Mouse (Mus musculus): ENCODE measurements around the gene Cxcl12. TPM values are rescaled to one million over a fixed set of nuclear protein-coding genes. Genes with fewer than 3 reads are reported as not detected.

Cxcl12 gene
- polyA plus RNA-seq, 1 experiment = 5.4 TPM

DNA sequence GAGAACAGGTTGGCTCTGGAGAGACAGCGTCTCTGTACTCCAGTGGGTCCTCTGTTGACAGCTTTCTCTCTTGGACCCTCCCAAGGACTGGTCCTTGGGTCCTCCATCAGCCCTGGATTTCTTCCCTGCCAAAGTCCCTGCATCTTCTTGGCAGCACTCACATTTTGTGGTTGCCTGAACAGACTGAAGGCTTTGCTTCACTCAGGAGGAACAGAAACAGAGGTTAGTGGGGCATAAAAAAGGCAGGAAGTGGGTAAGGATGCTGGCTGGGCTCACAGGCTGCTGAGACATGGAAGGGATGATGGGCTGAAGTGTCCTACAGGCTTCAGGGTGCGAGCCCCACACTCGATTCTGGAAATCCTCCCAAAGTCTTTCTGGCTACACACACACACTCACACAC is 35.8 kb downstream of the Cxcl12 start:
- no peak for TF ChIP-seq EP300 (IDR thresholded peaks at IDR 0.05; ENCODE audit: insufficient read depth, low read depth, low read length)
- no peak for TF ChIP-seq POLR2A (IDR thresholded peaks at IDR 0.05; ENCODE audit: insufficient read depth, low read length)
- TF ChIP-seq CTCF (IDR thresholded peaks at IDR 0.05; ENCODE audit: low read depth, low read length) = no peak
- H3K27me3 ChIP-seq (ENCODE audit: control insufficient read depth, insufficient read depth, low read length, poor library complexity, severe bottlenecking) = no peaks in the 10 kb centered on the region
- H3K9me3 ChIP-seq (replicated peaks; ENCODE audit: control insufficient read depth, insufficient read depth, low read length, poor library complexity, severe bottlenecking) = no peaks in the 10 kb centered on the region
- no peak overlapping the region for H3K27ac ChIP-seq (ENCODE audit: insufficient read depth, low read length)
- no peaks in the 10 kb centered on the region for H3K4me1 ChIP-seq (ENCODE audit: control insufficient read depth, insufficient read depth, low read length)
- no peaks in the 10 kb centered on the region for H3K36me3 ChIP-seq (ENCODE audit: control insufficient read depth, insufficient read depth, low read length, poor library complexity, severe bottlenecking)
- no peak overlapping the region for H3K4me3 ChIP-seq (ENCODE audit: low read depth, low read length)
- no peak overlapping the region for H3K9ac ChIP-seq (ENCODE audit: low read depth, poor library complexity, severe bottlenecking)

- Histone ChIP-seq H3K9ac (ENCODE audit: low read depth, poor library complexity, severe bottlenecking) (no peak overlapping the region), H3K4me3 (ENCODE audit: low read depth, low read length) (no peak overlapping the region), H3K4me1 (ENCODE audit: control insufficient read depth, insufficient read depth, low read length) (no peaks in the 10 kb centered on the region), H3K36me3 (ENCODE audit: control insufficient read depth, insufficient read depth, low read length, poor library complexity, severe bottlenecking) (no peaks in the 10 kb centered on the region), H3K9me3 (replicated peaks; ENCODE audit: control insufficient read depth, insufficient read depth, low read length, poor library complexity, severe bottlenecking) (no peaks in the 10 kb centered on the region), H3K27me3 (ENCODE audit: control insufficient read depth, insufficient read depth, low read length, poor library complexity, severe bottlenecking) (no peaks in the 10 kb centered on the region), H3K27ac (ENCODE audit: insufficient read depth, low read length) (no peak overlapping the region)
- no peak for TF ChIP-seq EP300 (IDR thresholded peaks at IDR 0.05; ENCODE audit: insufficient read depth, low read depth, low read length)
- TF ChIP-seq POLR2A (IDR thresholded peaks at IDR 0.05; ENCODE audit: insufficient read depth, low read length) = no peak
- TF ChIP-seq CTCF (IDR thresholded peaks at IDR 0.05; ENCODE audit: low read depth, low read length) = no peak
Observed at GRCm38 (mm10) chr6:117206834-117207233, 38.5 kb downstream of the Cxcl12 start.

DNA sequence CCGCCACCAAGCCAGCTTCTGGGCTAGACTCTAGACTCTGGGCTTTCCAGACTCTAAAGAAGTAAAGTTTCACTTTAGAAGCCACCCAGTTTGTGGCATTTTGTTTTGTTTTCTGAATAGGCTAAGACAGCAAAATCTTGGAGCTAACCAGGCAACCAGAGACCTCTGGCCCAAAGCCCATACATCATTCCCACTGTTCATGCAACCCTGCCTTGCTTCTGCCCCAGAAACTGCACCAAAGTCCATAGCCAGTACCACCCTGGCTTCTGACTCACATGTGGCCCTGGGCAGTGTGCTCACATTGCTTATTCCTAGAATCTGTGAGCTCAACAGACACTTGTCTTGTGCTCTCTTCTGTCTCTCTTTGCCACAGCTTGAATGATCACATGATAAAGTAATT is 39.0 kb downstream of the Cxcl12 start:
- Histone ChIP-seq H3K4me1 (ENCODE audit: control insufficient read depth, insufficient read depth, low read length) (no peaks in the 10 kb centered on the region), H3K36me3 (ENCODE audit: control insufficient read depth, insufficient read depth, low read length, poor library complexity, severe bottlenecking) (no peaks in the 10 kb centered on the region), H3K27me3 (ENCODE audit: control insufficient read depth, insufficient read depth, low read length, poor library complexity, severe bottlenecking) (no peaks in the 10 kb centered on the region), H3K4me3 (ENCODE audit: low read depth, low read length) (no peak overlapping the region), H3K9me3 (replicated peaks; ENCODE audit: control insufficient read depth, insufficient read depth, low read length, poor library complexity, severe bottlenecking) (no peaks in the 10 kb centered on the region), H3K9ac (ENCODE audit: low read depth, poor library complexity, severe bottlenecking) (no peak overlapping the region), H3K27ac (ENCODE audit: insufficient read depth, low read length) (no peak overlapping the region)
- TF ChIP-seq CTCF (IDR thresholded peaks at IDR 0.05; ENCODE audit: low read depth, low read length) (no peak), POLR2A (IDR thresholded peaks at IDR 0.05; ENCODE audit: insufficient read depth, low read length) (no peak), EP300 (IDR thresholded peaks at IDR 0.05; ENCODE audit: insufficient read depth, low read depth, low read length) (no peak)

- Histone ChIP-seq H3K27ac (ENCODE audit: insufficient read depth, low read length) (no peak overlapping the region), H3K9me3 (replicated peaks; ENCODE audit: control insufficient read depth, insufficient read depth, low read length, poor library complexity, severe bottlenecking) (no peaks in the 10 kb centered on the region)
- TF ChIP-seq EP300 (IDR thresholded peaks at IDR 0.05; ENCODE audit: insufficient read depth, low read depth, low read length) (no peak), POLR2A (IDR thresholded peaks at IDR 0.05; ENCODE audit: insufficient read depth, low read length) (no peak), CTCF (IDR thresholded peaks at IDR 0.05; ENCODE audit: low read depth, low read length) (no peak)
Observed at GRCm38 (mm10) chr6:117210086-117210485, 41.8 kb downstream of the Cxcl12 start.

DNA sequence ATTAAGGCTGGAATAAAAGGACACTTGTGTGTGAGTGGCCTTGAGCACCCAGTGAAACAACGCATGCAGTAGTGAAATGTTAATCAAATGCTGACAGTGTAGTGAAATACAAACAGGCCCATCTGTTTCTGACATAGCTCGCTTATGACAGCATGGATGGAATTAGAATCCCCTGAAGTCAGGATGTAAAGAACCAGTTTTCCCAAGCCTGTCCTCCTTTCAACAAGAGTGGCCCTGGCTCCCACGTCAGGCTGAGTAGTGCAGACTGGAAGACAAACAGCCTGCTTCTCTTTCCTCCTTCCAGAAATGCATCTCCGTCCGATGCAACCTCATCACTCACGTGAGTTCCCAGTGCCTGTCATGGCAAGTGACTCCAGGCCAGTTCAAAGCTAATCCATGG is 42.2 kb downstream of the Cxcl12 start:
- H3K4me1 ChIP-seq (ENCODE audit: control insufficient read depth, insufficient read depth, low read length) = no peaks in the 10 kb centered on the region
- no peaks in the 10 kb centered on the region for H3K9me3 ChIP-seq (replicated peaks; ENCODE audit: control insufficient read depth, insufficient read depth, low read length, poor library complexity, severe bottlenecking)
- H3K27ac ChIP-seq (ENCODE audit: insufficient read depth, low read length) = no peak overlapping the region
- TF ChIP-seq CTCF (IDR thresholded peaks at IDR 0.05; ENCODE audit: low read depth, low read length) = no peak
- TF ChIP-seq POLR2A (IDR thresholded peaks at IDR 0.05; ENCODE audit: insufficient read depth, low read length) = no peak
- no peak for TF ChIP-seq EP300 (IDR thresholded peaks at IDR 0.05; ENCODE audit: insufficient read depth, low read depth, low read length)
- no peak overlapping the region for H3K9ac ChIP-seq (ENCODE audit: low read depth, poor library complexity, severe bottlenecking)
- H3K36me3 ChIP-seq (ENCODE audit: control insufficient read depth, insufficient read depth, low read length, poor library complexity, severe bottlenecking) = no peaks in the 10 kb centered on the region
- no peak overlapping the region for H3K4me3 ChIP-seq (ENCODE audit: low read depth, low read length)
- H3K27me3 ChIP-seq (ENCODE audit: control insufficient read depth, insufficient read depth, low read length, poor library complexity, severe bottlenecking) = no peaks in the 10 kb centered on the region

More at GRCm38 (mm10) chr6:117210086-117210485, 41.8 kb downstream of the Cxcl12 start:
- Histone ChIP-seq H3K9ac (ENCODE audit: low read depth, poor library complexity, severe bottlenecking) (no peak overlapping the region), H3K4me1 (ENCODE audit: control insufficient read depth, insufficient read depth, low read length) (no peaks in the 10 kb centered on the region), H3K4me3 (ENCODE audit: low read depth, low read length) (no peak overlapping the region), H3K36me3 (ENCODE audit: control insufficient read depth, insufficient read depth, low read length, poor library complexity, severe bottlenecking) (no peaks in the 10 kb centered on the region), H3K27me3 (ENCODE audit: control insufficient read depth, insufficient read depth, low read length, poor library complexity, severe bottlenecking) (no peaks in the 10 kb centered on the region)

- no peaks in the 10 kb centered on the region for H3K9me3 ChIP-seq (replicated peaks; ENCODE audit: control insufficient read depth, insufficient read depth, low read length, poor library complexity, severe bottlenecking)
- no peak overlapping the region for H3K4me3 ChIP-seq (ENCODE audit: low read depth, low read length)
- H3K9ac ChIP-seq (ENCODE audit: low read depth, poor library complexity, severe bottlenecking) = no peak overlapping the region
- H3K27ac ChIP-seq (ENCODE audit: insufficient read depth, low read length) = no peak overlapping the region
- no peaks in the 10 kb centered on the region for H3K36me3 ChIP-seq (ENCODE audit: control insufficient read depth, insufficient read depth, low read length, poor library complexity, severe bottlenecking)
- no peaks in the 10 kb centered on the region for H3K27me3 ChIP-seq (ENCODE audit: control insufficient read depth, insufficient read depth, low read length, poor library complexity, severe bottlenecking)
- no peaks in the 10 kb centered on the region for H3K4me1 ChIP-seq (ENCODE audit: control insufficient read depth, insufficient read depth, low read length)
- TF ChIP-seq CTCF (IDR thresholded peaks at IDR 0.05; ENCODE audit: low read depth, low read length) (no peak), POLR2A (IDR thresholded peaks at IDR 0.05; ENCODE audit: insufficient read depth, low read length) (no peak), EP300 (IDR thresholded peaks at IDR 0.05; ENCODE audit: insufficient read depth, low read depth, low read length) (no peak)
Observed at GRCm38 (mm10) chr6:117214506-117214905, 46.2 kb downstream of the Cxcl12 start.

Data from ES-Bruce4 (cell line).